Mouse (Mus musculus) frontal cortex, postnatal 10 days (tissue): ENCODE data around the gene Evpl.

ENCODE experiments used
- DNase-seq, 2 experiments: peaks; one replicate each; pipeline ENCODE4 v3.0.0; 2022; ENCODE audit warnings: low spot score in 2 of 2, mixed read lengths in 1 of 2

Evpl gene

DNA sequence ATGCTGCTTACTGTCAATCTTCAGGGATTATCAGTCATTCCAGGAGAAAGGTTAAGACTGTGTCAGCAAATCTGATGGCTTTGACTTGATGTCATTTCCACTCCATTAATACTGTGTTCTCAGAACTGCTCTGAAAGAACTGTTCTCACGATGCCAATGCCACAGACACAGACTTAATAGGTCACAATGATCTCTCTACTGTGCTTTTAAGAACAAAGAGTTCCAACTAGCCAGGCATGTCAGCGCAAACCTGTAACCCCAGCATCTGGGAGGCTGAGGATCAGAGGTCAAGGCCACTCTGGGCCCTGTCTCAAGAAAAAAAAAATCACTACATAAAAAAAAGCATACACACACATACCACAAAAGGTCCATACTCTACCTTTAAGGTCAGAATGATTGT, 65.9 kb downstream of the Evpl start:
- no peak for DNase-seq
